Mouse (Mus musculus): ENCODE data around the gene Tubb3. TPM values are rescaled to one million over a fixed set of nuclear protein-coding genes. Genes with fewer than 3 reads are reported as not detected.

Gene Tubb3
- 1 to 10 TPM; 3.2 to 9.8 TPM for polyA plus RNA-seq (2012; fragmentation: generic; extraction: Trizol)

GRCm38 (mm10) chr8:123411246-123411645 is at the start of gene Tubb3:
Gene Tubb3, plus strand, starts transcription at chr8:123411424.

GRCm38 (mm10) chr8:123373403-123374238 is 37.6 kb upstream of the Tubb3 start, which contains the start of gene Tcf25:
Gene Tcf25, plus strand, starts transcription at chr8:123373753.

GRCm38 (mm10) chr8:123406786-123407185 is 4.4 kb upstream of the Tubb3 start, which contains the start of gene Mc1r:
Gene Mc1r, plus strand, starts transcription at chr8:123407107.

GRCm38 (mm10) chr8:123423441-123423840 is 12.2 kb downstream of the Tubb3 start, which contains the start of gene Def8:
Gene Def8, plus strand, starts transcription at chr8:123423527.

Other genes starting within 250 kb of the Tubb3 start
- under 1 TPM; 0.11 to 0.68 TPM for gene Dpep1, start 225.2 kb upstream of the Tubb3 start, polyA plus RNA-seq (2012; fragmentation: generic; extraction: Trizol)
- gene Chmp1a, start 198.7 kb upstream of the Tubb3 start, polyA plus RNA-seq (2012; fragmentation: generic; extraction: Trizol): 10 to 100 TPM; 76.4 to 98.0 TPM
- 1 to 10 TPM in 1 of 2 experiments, under 1 TPM in 1; 0.55 to 8.9 TPM for gene Spata33, start 198.6 kb upstream of the Tubb3 start, polyA plus RNA-seq (2012; fragmentation: generic; extraction: Trizol)
- 10 to 100 TPM; 27.0 to 43.1 TPM for gene Cdk10, start 186.6 kb upstream of the Tubb3 start, polyA plus RNA-seq (2012; fragmentation: generic; extraction: Trizol)
- 1 to 10 TPM; 1.1 to 4.4 TPM for gene Spata2l, start 175.2 kb upstream of the Tubb3 start, polyA plus RNA-seq (2012; fragmentation: generic; extraction: Trizol)
- gene Zfp276, start 157.2 kb upstream of the Tubb3 start, polyA plus RNA-seq (2012; fragmentation: generic; extraction: Trizol): 10 to 100 TPM in 1 of 2 experiments, 1 to 10 TPM in 1; 2.3 to 15.3 TPM
- 10 to 100 TPM in 1 of 2 experiments, 1 to 10 TPM in 1; 4.7 to 17.9 TPM for gene Vps9d1, start 157.1 kb upstream of the Tubb3 start, polyA plus RNA-seq (2012; fragmentation: generic; extraction: Trizol)
- gene Fanca, start 92.8 kb upstream of the Tubb3 start, polyA plus RNA-seq (2012; fragmentation: generic; extraction: Trizol): 10 to 100 TPM; 12.4 to 13.9 TPM
- gene Spire2, start 78.7 kb upstream of the Tubb3 start, polyA plus RNA-seq (2012; fragmentation: generic; extraction: Trizol): 1 to 10 TPM; 3.2 to 7.7 TPM
- gene Tcf25, start 37.7 kb upstream of the Tubb3 start, polyA plus RNA-seq (2012; fragmentation: generic; extraction: Trizol): 100 to 1,000 TPM; 119 to 155 TPM
- gene Mc1r, start 4.3 kb upstream of the Tubb3 start, polyA plus RNA-seq (2012; fragmentation: generic; extraction: Trizol): under 1 TPM; 0.01 to 0.02 TPM
- gene Def8, start 12.1 kb downstream of the Tubb3 start, polyA plus RNA-seq (2012; fragmentation: generic; extraction: Trizol): 10 to 100 TPM; 18.9 to 32.1 TPM
- gene Afg3l1, start 66.5 kb downstream of the Tubb3 start, polyA plus RNA-seq (2012; fragmentation: generic; extraction: Trizol): 10 to 100 TPM; 22.1 to 24.6 TPM
- 1 to 10 TPM in 1 of 2 experiments, under 1 TPM in 1; 0.30 to 1.5 TPM for gene Dbndd1, start 104.0 kb downstream of the Tubb3 start, polyA plus RNA-seq (2012; fragmentation: generic; extraction: Trizol)
- gene Gas8, start 107.4 kb downstream of the Tubb3 start, polyA plus RNA-seq (2012; fragmentation: generic; extraction: Trizol): 10 to 100 TPM; 24.0 to 45.5 TPM
- 10 to 100 TPM in 1 of 2 experiments, 1 to 10 TPM in 1; 4.1 to 35.4 TPM for gene Rhou, start 242.5 kb downstream of the Tubb3 start, polyA plus RNA-seq (2012; fragmentation: generic; extraction: Trizol)

Measured in C3H10T1/2 (cell line).